Mouse (Mus musculus) thymus, adult 2 months (tissue): ENCODE measurements around the gene Mamdc2. TPM values are rescaled to one million over a fixed set of nuclear protein-coding genes. Genes with fewer than 3 reads are reported as not detected.

Source experiments
- DNase-seq: peaks from one replicate; pipeline ENCODE4 v3.0.0; 2021
- H3K27ac ChIP-seq: fragments of 200-500 bp; 2 replicates; pipeline ENCODE4 v1.5.1; 2012; ENCODE audit warnings: low read length, control low read depth; ENCODE audit not compliant: control insufficient read depth, insufficient read depth
- H3K27me3 ChIP-seq: fragments of 200-500 bp; 2 replicates; pipeline ENCODE4 v1.6.1; 2012; ENCODE audit warnings: mild to moderate bottlenecking, low read length, moderate library complexity, mixed read lengths; ENCODE audit not compliant: control insufficient read depth, insufficient read depth
- H3K36me3 ChIP-seq: fragments of 200-500 bp; 2 replicates; pipeline ENCODE4 v1.6.1; 2012; ENCODE audit warnings: mild to moderate bottlenecking, low read length, moderate library complexity; ENCODE audit not compliant: control insufficient read depth, insufficient read depth
- H3K4me1 ChIP-seq: fragments of 200-500 bp; replicated peaks from 2 replicates; pipeline ENCODE4 v1.6.1; 2012; ENCODE audit warnings: low read length; ENCODE audit not compliant: control insufficient read depth, insufficient read depth
- H3K4me3 ChIP-seq: fragments of 200-500 bp; 2 replicates; pipeline ENCODE4 v1.5.1; 2012; ENCODE audit warnings: mild to moderate bottlenecking, low read length, control low read depth, moderate library complexity; ENCODE audit not compliant: control insufficient read depth, insufficient read depth
- CTCF ChIP-seq: fragments of 200-500 bp; IDR thresholded peaks from 2 replicates; pipeline ENCODE4 v1.5.1; 2012; ENCODE audit warnings: mild to moderate bottlenecking, control low read depth, low read length, moderate library complexity, borderline replicate concordance; ENCODE audit not compliant: control insufficient read depth, poor library complexity, insufficient read depth; ENCODE audit errors: extremely low read depth
- POLR2A ChIP-seq: fragments of 200-500 bp; IDR thresholded peaks from 2 replicates; pipeline ENCODE4 v1.6.1; 2012; ENCODE audit warnings: mild to moderate bottlenecking, low read length, control low read depth, moderate library complexity; ENCODE audit not compliant: control insufficient read depth, poor library complexity, insufficient read depth; ENCODE audit errors: extremely low read depth
- WGBS: fragments of 180-500 bp; shearing (Covaris S2); methylation state at CpG from one replicate; pipeline ENCODE4 v1.1.7; 2018; 5-methylcytosine and 5-hydroxymethylcytosine counted together
- polyA plus RNA-seq: library from polyadenylated mRNA; depleted of rRNA; stranded (reverse); fragments of >200 nt; gene quantifications from 2 replicates; pipeline ENCODE4 v1.2.3, GENCODE M21; 2012; rRNA removed

Mamdc2 gene
- polyA plus RNA-seq, 1 experiment: 0.32 TPM

DNA sequence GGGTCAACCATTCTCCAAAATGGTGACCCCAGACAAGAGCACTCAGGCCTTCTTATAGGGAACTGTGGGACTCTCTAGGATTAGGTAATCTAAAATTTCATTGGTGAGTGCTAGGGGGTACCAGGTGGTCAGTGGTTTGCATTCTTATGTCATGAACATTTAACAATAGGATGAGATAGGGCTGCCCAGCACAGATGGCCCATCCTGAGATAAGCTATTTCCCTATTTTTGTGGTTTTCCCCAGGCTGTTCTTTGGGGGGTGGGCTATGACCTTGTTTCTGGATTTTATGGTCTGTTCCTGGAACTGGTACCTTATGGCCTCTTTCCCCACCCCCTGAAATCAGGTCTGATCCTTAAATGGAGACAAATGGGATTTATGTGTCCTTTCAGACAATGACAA is 151.1 kb downstream of the Mamdc2 start:
- H3K4me1 ChIP-seq: no peaks in the 10 kb centered on the region
- no peak overlapping the region for H3K4me3 ChIP-seq
- no peaks in the 10 kb centered on the region for H3K36me3 ChIP-seq
- no peak for DNase-seq
- H3K27me3 ChIP-seq: no peaks in the 10 kb centered on the region
- TF ChIP-seq POLR2A (no peak), CTCF (no peak)
- no peak overlapping the region for H3K27ac ChIP-seq

DNA sequence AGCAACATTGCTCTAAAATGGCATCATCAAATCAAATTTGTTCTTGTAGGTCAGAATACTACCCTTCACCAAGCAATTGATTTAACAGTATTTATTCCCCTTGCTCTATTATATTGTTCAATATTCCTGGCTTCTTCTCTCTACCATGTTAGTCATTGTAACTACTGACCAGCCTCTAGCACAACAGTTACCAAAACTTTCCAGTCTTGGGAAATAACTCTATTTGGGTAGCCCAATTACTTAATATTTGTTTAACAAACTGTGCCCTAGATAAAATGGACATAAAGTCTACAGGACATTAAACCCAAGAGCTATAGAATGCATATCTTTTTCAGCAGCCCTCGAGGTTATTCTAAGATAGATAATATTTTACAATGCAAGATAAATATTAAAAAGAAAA is 159.0 kb downstream of the Mamdc2 start:
- 89% methylated on average over 1 of the region's 1 CpGs for WGBS
- Histone ChIP-seq H3K4me1 (no peaks in the 10 kb centered on the region), H3K36me3 (no peaks in the 10 kb centered on the region), H3K27me3 (no peaks in the 10 kb centered on the region), H3K27ac (no peak overlapping the region), H3K4me3 (no peak overlapping the region)
- DNase-seq: no peak
- TF ChIP-seq CTCF (no peak), POLR2A (no peak)

DNA sequence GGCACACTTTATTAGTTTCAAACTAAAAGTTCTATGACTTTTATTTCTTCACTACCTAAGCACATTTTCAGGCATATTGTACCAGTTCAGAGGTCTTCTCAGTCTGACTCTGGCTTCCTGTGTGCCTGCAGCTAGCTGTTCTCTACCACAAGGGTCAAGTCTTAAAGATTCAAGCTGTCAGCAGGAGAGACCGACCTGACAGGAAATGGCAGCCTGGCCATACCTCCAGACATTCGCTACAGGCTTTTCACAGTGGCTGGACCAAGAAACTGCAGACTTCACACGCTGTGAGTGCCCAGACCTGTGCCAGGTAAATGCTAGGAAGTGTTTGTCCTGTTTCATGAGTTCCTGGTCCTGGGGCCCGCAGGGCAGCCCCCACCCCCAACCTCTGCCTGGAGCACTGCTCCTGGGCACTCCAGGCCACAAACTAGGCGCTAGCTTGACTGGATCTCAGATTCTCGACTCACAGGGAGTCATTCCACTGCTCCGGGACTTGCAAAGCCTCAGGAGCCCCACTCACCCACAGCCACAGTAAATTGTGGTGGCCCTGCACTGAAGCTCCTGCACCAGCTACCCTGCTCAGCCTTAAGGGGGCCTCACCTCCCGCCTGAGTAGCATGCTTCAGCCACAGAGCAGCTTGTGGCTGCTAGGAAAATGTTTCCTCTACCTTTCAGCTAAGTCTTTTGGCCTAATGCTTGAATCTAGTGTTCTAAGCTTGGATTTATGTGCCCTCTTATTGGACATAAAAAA is 166.2 kb downstream of the Mamdc2 start:
- Histone ChIP-seq H3K36me3 (no peaks in the 10 kb centered on the region), H3K4me3 (no peak overlapping the region), H3K27ac (no peak overlapping the region), H3K4me1 (no peaks in the 10 kb centered on the region; the same call in 1 of the 2 replicates), H3K27me3 (no peaks in the 10 kb centered on the region)
- 87% methylated on average over 8 of the region's 8 CpGs for WGBS
- no peak for TF ChIP-seq CTCF
- TF ChIP-seq POLR2A: no peak
- no peak for DNase-seq

DNA sequence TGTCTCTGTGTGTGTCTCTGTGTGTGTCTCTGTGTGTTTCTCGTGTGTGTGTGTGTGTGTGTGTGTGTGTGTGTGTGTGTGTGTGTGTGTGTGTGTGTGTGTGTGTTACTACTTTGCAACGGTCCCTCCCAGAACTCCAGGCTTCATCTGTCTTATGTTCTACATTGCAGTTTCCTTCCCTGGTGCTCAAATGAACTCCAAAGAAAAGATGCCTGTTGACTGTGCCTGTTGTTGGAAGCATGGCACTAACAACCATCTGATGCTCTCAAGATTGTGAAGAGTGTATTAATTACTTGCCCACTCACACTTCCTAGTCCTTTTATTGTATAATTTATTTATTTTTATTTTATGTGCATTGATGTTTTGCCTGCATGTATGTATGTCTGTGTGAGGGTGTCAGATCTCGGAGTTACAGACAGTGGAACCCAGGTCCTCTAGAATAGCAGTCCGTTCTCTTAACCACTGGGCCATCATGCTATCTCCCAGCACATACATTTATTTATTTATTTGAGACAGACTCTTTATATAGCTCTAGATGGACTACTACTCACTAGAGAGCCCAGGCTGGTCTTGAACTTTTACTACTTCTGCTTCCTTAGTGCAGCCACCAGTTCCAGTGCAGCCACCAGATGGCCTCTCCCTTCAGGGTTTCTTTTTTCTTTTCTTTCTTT is 174.1 kb downstream of the Mamdc2 start:
- peaks cover 4% of the 10 kb centered on the region; the same call in 1 of the 2 replicates for H3K4me1 ChIP-seq
- peak overlapping the region; percentile 87 for H3K4me3 ChIP-seq
- no peaks in the 10 kb centered on the region for H3K27me3 ChIP-seq
- DNase-seq: no peak
- no peak for TF ChIP-seq CTCF
- no peak for TF ChIP-seq POLR2A
- H3K27ac ChIP-seq: no peak overlapping the region; the same call in 1 of the 2 replicates
- H3K36me3 ChIP-seq: no peaks in the 10 kb centered on the region
- WGBS: 48% methylated on average over 4 of the region's 4 CpGs

DNA sequence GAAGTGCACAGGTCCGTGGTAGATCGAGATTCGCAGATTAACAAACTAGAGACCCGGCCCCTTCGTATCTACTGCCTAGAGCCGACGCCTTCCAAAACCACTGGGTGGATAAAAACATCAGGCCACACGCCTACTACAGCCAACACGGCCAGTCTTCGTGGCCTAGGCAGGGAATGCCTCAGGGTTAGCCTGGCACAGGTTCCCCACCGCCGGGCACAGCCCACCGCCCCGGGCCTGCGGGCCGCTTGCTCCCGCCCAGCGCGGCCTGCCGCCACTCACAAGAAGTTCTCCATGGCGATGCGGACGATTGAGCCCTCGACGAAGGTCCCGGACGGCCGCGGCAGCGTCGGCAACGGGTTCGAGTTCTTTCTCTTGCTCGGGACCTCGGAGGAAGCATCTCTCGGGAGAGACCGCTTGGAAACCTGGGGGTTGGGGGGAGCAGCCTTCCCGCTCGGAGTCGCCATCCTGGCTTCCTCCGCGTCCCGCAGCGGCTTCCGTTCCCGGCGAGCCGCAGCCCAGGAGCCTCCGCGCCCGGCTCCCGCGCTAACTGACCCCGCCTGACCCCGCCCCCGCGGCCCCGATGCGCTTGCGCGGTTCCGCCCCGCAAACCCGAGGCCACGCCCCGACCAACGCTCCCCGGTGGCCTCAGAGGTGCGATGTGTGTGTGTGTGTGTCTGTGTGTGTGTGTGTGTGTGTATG is 174.7 kb downstream of the Mamdc2 start, which contains the start of gene Smc5:
Smc5 (minus strand) TSS at position 543 of the 699 bp plus-strand sequence.
- peaks cover 4% of the 10 kb centered on the region; the same call in 1 of the 2 replicates for H3K4me1 ChIP-seq
- no peak within 1 kb of the TSS; the same call in 1 of the 2 replicates for H3K27ac ChIP-seq
- peak; percentile 96 for DNase-seq
- peaks cover under 1% of the 10 kb centered on the region; the same call in 1 of the 2 replicates for H3K36me3 ChIP-seq
- peak within 1 kb of the TSS; percentile 87 for H3K4me3 ChIP-seq
- WGBS: under 1% methylated on average over 68 of the region's 69 CpGs
- TF ChIP-seq POLR2A: peak; percentile 73
- no peak for TF ChIP-seq CTCF
- H3K27me3 ChIP-seq: no peaks in the 10 kb centered on the region

DNA sequence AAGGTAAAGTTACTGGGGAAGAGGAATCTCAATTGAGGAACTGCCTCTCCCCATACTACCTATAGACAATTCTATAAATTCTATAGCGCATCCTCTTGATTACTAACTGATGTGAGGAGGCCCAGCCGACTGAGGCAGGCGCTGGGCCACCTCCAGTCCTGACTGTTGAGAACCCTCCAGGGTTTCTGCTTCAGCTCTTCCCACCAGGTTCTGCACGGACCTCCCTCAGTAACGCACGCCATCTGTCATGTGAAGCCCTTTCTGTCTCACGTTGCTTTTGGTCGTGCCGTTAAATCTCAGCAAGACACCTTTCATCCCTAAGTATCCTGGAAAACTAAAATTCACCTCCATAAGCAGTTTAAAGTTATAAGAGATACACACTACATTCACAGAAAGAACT is 191.5 kb downstream of the Mamdc2 start:
- Histone ChIP-seq H3K27ac (no peak overlapping the region), H3K27me3 (no peaks in the 10 kb centered on the region), H3K4me1 (no peaks in the 10 kb centered on the region), H3K36me3 (peaks cover 53% of the 10 kb centered on the region), H3K4me3 (no peak overlapping the region)
- DNase-seq: no peak
- TF ChIP-seq CTCF (no peak), POLR2A (no peak)
- 96% methylated on average over 9 of the region's 9 CpGs for WGBS

Other genes starting within 250 kb of the Mamdc2 start
- gene Smc5, start 174.5 kb downstream of the Mamdc2 start, polyA plus RNA-seq: 13.4 and 17.6 TPM in 2 replicates
- gene 1700028P14Rik, start 204.4 kb upstream of the Mamdc2 start, polyA plus RNA-seq: 0.15 and 0.16 TPM in 2 replicates
- 4.8 and 5.0 TPM in 2 replicates for gene Ptar1, start 239.0 kb upstream of the Mamdc2 start, polyA plus RNA-seq